Comparison of ENCODE assay signal across 17 mouse cellular contexts in the genomic region with DNA sequence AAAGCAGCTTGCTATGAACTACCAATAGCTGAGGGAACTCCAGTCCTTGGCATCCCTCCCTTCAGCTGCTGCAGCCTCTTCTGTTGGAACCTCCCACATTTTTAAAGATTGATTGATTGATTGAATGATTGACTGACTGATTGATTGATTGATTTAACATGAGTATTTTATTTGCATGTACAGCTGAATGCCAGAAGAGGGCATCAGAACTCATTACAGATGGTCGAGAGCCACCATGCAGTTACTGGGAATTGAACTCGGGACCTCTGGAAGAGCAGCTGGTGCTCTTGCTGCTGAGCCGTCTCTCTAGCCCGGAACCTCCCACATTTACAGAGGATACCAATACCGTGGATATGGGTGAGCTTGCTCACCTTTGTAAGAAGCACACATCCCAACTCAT. TPM values are rescaled to one million over a fixed set of nuclear protein-coding genes. Genes with fewer than 3 reads are reported as not detected.
DNase-seq lines count a peak whose midpoint lies in the region; ATAC-seq and TF ChIP-seq lines count a peak whose summit lies in the region.
"Had no signal": no experiment of that assay in that cellular context is flagged by ENCODE, and none has a peak within 500 bp of the region (broad histone marks: within the 10 kb centered on the region; RNA-seq: fewer than 3 reads in every experiment).

No protein-coding gene starts in this region.

- TF ChIP-seq CTCF in heart, adult 2 months (IDR thresholded peaks at IDR 0.05) = peak; percentile 24; the same call in 1 of the 2 replicates
- peak; percentile 45 for TF ChIP-seq CTCF in liver, embryonic 14.5 days (IDR thresholded peaks at IDR 0.05; ENCODE audit: low read depth)
- TF ChIP-seq CTCF in Patski (IDR thresholded peaks at IDR 0.05) = peak; percentile 17

- no peak for TF ChIP-seq EP300 in heart, adult 2 months (IDR thresholded peaks at IDR 0.05; ENCODE audit: insufficient read depth, low read depth, low read length)
- TF ChIP-seq EP300 in liver, embryonic 14.5 days (IDR thresholded peaks at IDR 0.05; ENCODE audit: low read depth) = no peak

- no peaks in the 10 kb centered on the region for H3K36me3 ChIP-seq in heart, adult 2 months (ENCODE audit: control insufficient read depth, insufficient read depth, low read length)
- no peaks in the 10 kb centered on the region for H3K36me3 ChIP-seq in liver, embryonic 14.5 days (replicated peaks; ENCODE audit: control insufficient read depth, insufficient read depth, low read depth)
- H3K36me3 ChIP-seq: embryonic facial prominence, embryonic 13.5 days; hindbrain, embryonic 15.5 days; limb, embryonic 15.5 days had no signal

- intact Hi-C loops in heart, adult 2 months (cut with DNase I) = no loop called here
- intact Hi-C loops in heart, postnatal 10 days (cut with DNase I) = no loop called here

- no peaks in the 10 kb centered on the region for H3K9me3 ChIP-seq in liver, embryonic 14.5 days (ENCODE audit: control insufficient read depth, low read length)
- H3K9me3 ChIP-seq: embryonic facial prominence, embryonic 13.5 days; hindbrain, embryonic 15.5 days; limb, embryonic 15.5 days had no signal

- in situ Hi-C loops in Patski (cut with MboI; ENCODE audit: low pct_unique_long_range_greater_than_20kb) = no loop called here

- H3K4me3 ChIP-seq in heart, adult 2 months = no peak overlapping the region
- no peak overlapping the region for H3K4me3 ChIP-seq in liver, embryonic 14.5 days (ENCODE audit: insufficient read depth in 1 of 2, low read depth in 2 of 2, low read length in 2 of 2)
- H3K4me3 ChIP-seq: embryonic facial prominence, embryonic 13.5 days; hindbrain, embryonic 15.5 days; limb, embryonic 15.5 days had no signal

- CTCF ChIA-PET in Patski (lab: Charles Lee) = interaction anchor here (1.1 kb wide), 1 partner anchor 23 kb away, joined by 3 read pairs; no protein-coding TSS in a partner anchor

- H3K27me3 ChIP-seq in heart, adult 2 months (ENCODE audit: control insufficient read depth, insufficient read depth, low read length) = no peaks in the 10 kb centered on the region
- no peaks in the 10 kb centered on the region for H3K27me3 ChIP-seq in liver, embryonic 14.5 days (ENCODE audit: control insufficient read depth, insufficient read depth, low read length)
- H3K27me3 ChIP-seq in Patski = no peaks in the 10 kb centered on the region
- H3K27me3 ChIP-seq: embryonic facial prominence, embryonic 13.5 days; hindbrain, embryonic 15.5 days; limb, embryonic 15.5 days had no signal

- H3K4me1 ChIP-seq in heart, adult 2 months (ENCODE audit: control insufficient read depth, insufficient read depth, low read length) = no peaks in the 10 kb centered on the region
- H3K4me1 ChIP-seq in liver, embryonic 14.5 days (replicated peaks; ENCODE audit: control insufficient read depth in 2 of 2, insufficient read depth in 2 of 2, low read length in 1 of 2) = peaks cover 6 to 13% of the 10 kb centered on the region in 2 experiments
- H3K4me1 ChIP-seq: embryonic facial prominence, embryonic 13.5 days; hindbrain, embryonic 15.5 days had no signal

- H3K4me2 ChIP-seq in liver, embryonic 14.5 days (ENCODE audit: low read depth) = no peak overlapping the region
- H3K4me2 ChIP-seq: embryonic facial prominence, embryonic 13.5 days; hindbrain, embryonic 15.5 days; limb, embryonic 15.5 days had no signal

- H3K27ac ChIP-seq in heart, adult 2 months = no peak overlapping the region
- H3K27ac ChIP-seq in liver, embryonic 14.5 days = no peak overlapping the region
- H3K27ac ChIP-seq: embryonic facial prominence, embryonic 13.5 days; hindbrain, embryonic 15.5 days; limb, embryonic 15.5 days had no signal

- WGBS in heart, adult 2 months = 76% methylated on average over 5 of the region's 5 CpGs
- WGBS in liver, embryonic 14.5 days (ENCODE audit: insufficient replicate concordance) = 53% methylated on average over 5 of the region's 5 CpGs

- no peak overlapping the region for H3K9ac ChIP-seq in heart, adult 2 months (ENCODE audit: low read depth, low read length)
- H3K9ac ChIP-seq in liver, embryonic 14.5 days (replicated peaks) = no peak overlapping the region
- H3K9ac ChIP-seq: embryonic facial prominence, embryonic 13.5 days; hindbrain, embryonic 15.5 days; limb, embryonic 15.5 days had no signal

- ATAC-seq in liver, embryonic 14.5 days (ENCODE audit: insufficient read depth) = no peak
- ATAC-seq in Patski = no peak

- no peak for TF ChIP-seq POLR2A in heart, adult 2 months (IDR thresholded peaks at IDR 0.05; ENCODE audit: insufficient read depth, low read depth, low read length)

- DNase-seq in heart, adult 2 months = no peak
- DNase-seq in heart, postnatal 10 days = no peak
- no peak for DNase-seq in liver, embryonic 14.5 days (ENCODE audit: low read depth in 3 of 3, low spot score in 3 of 3)
- no peak for DNase-seq in liver
- peak; percentile 42 for DNase-seq in CD4-positive helper T cell, adult 2 months (ENCODE audit: low read depth, low spot score)
- DNase-seq in Patski (ENCODE audit: low read depth, low spot score) = no peak
- DNase-seq in right cerebral cortex, postnatal 4 days = no peak
- DNase-seq: adrenal gland, postnatal 10 days; cerebellum, adult 8-10 months; gastrocnemius, postnatal 10 days; heart, postnatal 14 days; kidney, adult 18-20 months; kidney, postnatal 36 days had no signal

- POLR2A ChIA-PET in Patski (lab: Charles Lee) = no interaction called here

- H3K79me2 ChIP-seq in heart, adult 2 months (replicated peaks; ENCODE audit: control insufficient read depth, insufficient read depth, low read length) = no peaks in the 10 kb centered on the region

RNA-seq across cellular contexts. Expression of gene Scd2, which starts 33.0 kb away (rescaled TPM):
- total RNA-seq in heart, adult 2 months (2021) = 10 to 100 TPM in 1 of 2 experiments, 1 to 10 TPM in 1; 9.2 to 12.2 TPM
- polyA plus RNA-seq in heart, adult 2 months (2012; rRNA removed) = 21.2 and 31.1 TPM in 2 replicates
- 10 to 100 TPM; 30.3 to 34.6 TPM for total RNA-seq in heart, postnatal 10 days (2021)
- polyA plus RNA-seq in liver, embryonic 14.5 days (2012; rRNA removed) = 84.0 and 116 TPM in 2 replicates
- 80.4 and 95.4 TPM in 2 replicates for polyA plus RNA-seq in liver, embryonic 14.5 days (2014; fragmentation: Nextera tagmentation; extraction: Ambion mirVana)
- polyA plus RNA-seq in Patski (2021) = 152 TPM

RNA-seq across cellular contexts. Expression of gene Scd3, which starts 57.4 kb away (rescaled TPM):
- under 1 TPM in 1 of 2 experiments, not detected in 1; 0.13 TPM for total RNA-seq in heart, adult 2 months (2021)
- 0.37 TPM in 1 of 2 replicates, not detected in the other for polyA plus RNA-seq in heart, adult 2 months (2012; rRNA removed)
- under 1 TPM; 0.14 to 0.25 TPM for total RNA-seq in heart, postnatal 10 days (2021)
- polyA plus RNA-seq in liver, embryonic 14.5 days (2012; rRNA removed) = not detected in 2 replicates
- polyA plus RNA-seq in liver, embryonic 14.5 days (2014; fragmentation: Nextera tagmentation; extraction: Ambion mirVana) = not detected in 2 replicates
- polyA plus RNA-seq in Patski (2021) = 0.05 TPM
- total RNA-seq: gastrocnemius, postnatal 10 days; heart, postnatal 14 days; megakaryocyte-erythroid progenitor cell, adult 5-6 weeks had no signal
